Mouse (Mus musculus) CH12.LX (cell line): Measurements from ENCODE around the gene Tmco1. TPM values are rescaled to one million over a fixed set of nuclear protein-coding genes. Genes with fewer than 3 reads are reported as not detected.

Experiments
- DNase-seq: peaks from one replicate; pipeline ENCODE4 v3.0.0-alpha.2; 2013; ENCODE audit errors: extremely low read depth
- H3K27ac ChIP-seq: 2 replicates; pipeline ENCODE4 v1.5.1; 2012; ENCODE audit warnings: low read depth, mild to moderate bottlenecking, control low read depth, moderate library complexity; ENCODE audit not compliant: insufficient read depth
- H3K27me3 ChIP-seq: replicated peaks from 2 replicates; pipeline ENCODE3; 2012; ENCODE audit warnings: inconsistent platforms
- H3K36me3 ChIP-seq, 2 experiments: replicated peaks in 1 of 2; 2 replicates each; pipeline versions ENCODE3 to v1.6.1; 2012; ENCODE audit warnings: inconsistent platforms in 1 of 2, low read length in 1 of 2, mild to moderate bottlenecking in 1 of 2, mixed read lengths in 1 of 2, moderate library complexity in 1 of 2; ENCODE audit not compliant: control insufficient read depth in 1 of 2, insufficient read depth in 1 of 2
- H3K4me1 ChIP-seq, 2 experiments: 2 replicates each; pipeline ENCODE4 v1.6.1; 2012; ENCODE audit warnings: inconsistent platforms in 1 of 2, moderate library complexity in 1 of 2; ENCODE audit not compliant: insufficient read depth in 2 of 2, control insufficient read depth in 1 of 2
- H3K4me2 ChIP-seq: 2 replicates; pipeline ENCODE4 v1.6.1; 2012; ENCODE audit warnings: low read depth, mild to moderate bottlenecking, control low read depth; ENCODE audit not compliant: poor library complexity, insufficient read depth, severe bottlenecking
- H3K4me3 ChIP-seq, 3 experiments: fragments of 150-350 bp in 1 of 3; sonication (generic) in 1 of 3; replicated peaks in 1 of 3; 2 replicates each; pipeline versions ENCODE3 to v1.5.1; 2011 to 2012; ENCODE audit warnings: low read depth in 2 of 3, low read length in 2 of 3, mild to moderate bottlenecking in 2 of 3, moderate library complexity in 2 of 3, control low read depth in 1 of 3, improper control_type of control experiment in 1 of 3, inconsistent platforms in 1 of 3, mixed read lengths in 1 of 3; ENCODE audit not compliant: poor library complexity in 1 of 3
- H3K79me2 ChIP-seq: replicated peaks from 2 replicates; pipeline ENCODE4 v1.6.1; 2012; ENCODE audit warnings: mild to moderate bottlenecking, moderate library complexity; ENCODE audit not compliant: control insufficient read depth, poor library complexity, insufficient read depth, severe bottlenecking; ENCODE audit errors: extremely low read depth
- H3K9ac ChIP-seq: 2 replicates; pipeline ENCODE4 v1.6.1; 2012; ENCODE audit warnings: low read depth, mild to moderate bottlenecking, control low read depth, moderate library complexity; ENCODE audit not compliant: insufficient read depth
- H3K9me3 ChIP-seq: replicated peaks from 2 replicates; pipeline ENCODE3; 2012; ENCODE audit warnings: low read length, inconsistent platforms, mixed read lengths
- BHLHE40 ChIP-seq: IDR thresholded peaks from 2 replicates; pipeline ENCODE4 v1.6.1; 2011; ENCODE audit warnings: mild to moderate bottlenecking, low read depth, low read length, improper control_type of control experiment
- CHD1 ChIP-seq: IDR thresholded peaks from 2 replicates; pipeline ENCODE4 v1.6.1; 2012; ENCODE audit warnings: low read depth, low read length, improper control_type of control experiment, inconsistent platforms
- CHD2 ChIP-seq: IDR thresholded peaks from 2 replicates; pipeline ENCODE4 v1.6.1; 2011; ENCODE audit warnings: low read length, improper control_type of control experiment
- CTCF ChIP-seq, 2 experiments: IDR thresholded peaks in 1 of 2; conservative IDR thresholded peaks in 1 of 2; 2 replicates each; pipeline ENCODE4 v1.5.1; 2011 to 2012; ENCODE audit warnings: low read depth in 2 of 2, low read length in 2 of 2, improper control_type of control experiment in 1 of 2, inconsistent platforms in 1 of 2, mild to moderate bottlenecking in 1 of 2, moderate library complexity in 1 of 2
- E2F4 ChIP-seq: IDR thresholded peaks from 2 replicates; pipeline ENCODE4 v1.6.1; 2011; ENCODE audit warnings: low read depth, low read length, improper control_type of control experiment; ENCODE audit not compliant: insufficient replicate concordance
- EP300 ChIP-seq: IDR thresholded peaks from 2 replicates; pipeline ENCODE4 v1.6.1; 2011; ENCODE audit warnings: low read length, improper control_type of control experiment
- ETS1 ChIP-seq: conservative IDR thresholded peaks from 2 replicates; pipeline ENCODE4 v1.6.1; 2012; ENCODE audit warnings: low read depth, mild to moderate bottlenecking, inconsistent platforms, low read length, improper control_type of control experiment, moderate library complexity
- IRF4 ChIP-seq: IDR thresholded peaks from 2 replicates; pipeline ENCODE4 v1.6.1; 2014; ENCODE audit warnings: low read depth, mild to moderate bottlenecking, inconsistent platforms, low read length, improper control_type of control experiment
- JUN ChIP-seq: IDR thresholded peaks from 2 replicates; pipeline ENCODE4 v1.6.1; 2011; ENCODE audit warnings: low read depth, mild to moderate bottlenecking, low read length, improper control_type of control experiment, moderate library complexity; ENCODE audit not compliant: insufficient read depth
- KAT2A ChIP-seq: IDR thresholded peaks from 2 replicates; pipeline ENCODE4 v1.6.1; 2012; ENCODE audit warnings: low read length, improper control_type of control experiment, inconsistent platforms; ENCODE audit not compliant: insufficient replicate concordance
- MAFK ChIP-seq: IDR thresholded peaks from 2 replicates; pipeline ENCODE4 v1.6.1; 2011; ENCODE audit warnings: low read length, improper control_type of control experiment; ENCODE audit not compliant: insufficient replicate concordance
- MAX ChIP-seq: IDR thresholded peaks from 2 replicates; pipeline ENCODE4 v1.6.1; 2011; ENCODE audit warnings: low read length, improper control_type of control experiment
- MEF2A ChIP-seq: IDR thresholded peaks from 2 replicates; pipeline ENCODE4 v1.6.1; 2014; ENCODE audit warnings: low read depth, mild to moderate bottlenecking, inconsistent platforms, low read length, improper control_type of control experiment, borderline replicate concordance
- NELFE ChIP-seq: IDR thresholded peaks from 2 replicates; pipeline ENCODE4 v1.6.1; 2011; ENCODE audit warnings: low read depth, low read length, improper control_type of control experiment
- RAD21 ChIP-seq: IDR thresholded peaks from 2 replicates; pipeline ENCODE4 v1.6.1; 2011; ENCODE audit warnings: low read depth, mild to moderate bottlenecking, low read length, improper control_type of control experiment, moderate library complexity
- TCF12 ChIP-seq: IDR thresholded peaks from 2 replicates; pipeline ENCODE4 v1.6.1; 2014; ENCODE audit warnings: low read depth, mild to moderate bottlenecking, inconsistent platforms, low read length, improper control_type of control experiment
- USF1 ChIP-seq: IDR thresholded peaks from 2 replicates; pipeline ENCODE4 v1.6.1; 2014; ENCODE audit warnings: low read depth, mild to moderate bottlenecking, inconsistent platforms, low read length, improper control_type of control experiment
- USF2 ChIP-seq: conservative IDR thresholded peaks from 2 replicates; pipeline ENCODE4 v1.6.1; 2011; ENCODE audit warnings: low read depth, low read length, improper control_type of control experiment
- ZC3H11A ChIP-seq: IDR thresholded peaks from 2 replicates; pipeline ENCODE4 v1.6.1; 2012; ENCODE audit warnings: low read depth, mild to moderate bottlenecking, inconsistent platforms, low read length, improper control_type of control experiment
- ZMIZ1 ChIP-seq: IDR thresholded peaks from 2 replicates; pipeline ENCODE4 v1.6.1; 2012; ENCODE audit warnings: low read depth, mild to moderate bottlenecking, inconsistent platforms, low read length, improper control_type of control experiment
- ZNF384 ChIP-seq: IDR thresholded peaks from 2 replicates; pipeline ENCODE4 v1.6.1; 2012; ENCODE audit warnings: low read depth, low read length, improper control_type of control experiment, inconsistent platforms
- dilution Hi-C: fragments of 300-500 bp; cut with MboI; formaldehyde crosslinking; loops from 2 replicates; pipeline ENCODE4 v1.14.3; 2020; ENCODE audit warnings: low sequenced_read_pairs; ENCODE audit not compliant: extremely low pct_unique_long_range_greater_than_20kb, extremely low pct_ligation_motif_present
- in situ Hi-C: fragments of 300-500 bp; cut with MboI; formaldehyde crosslinking; loops from 3 replicates; pipeline ENCODE4 v1.14.3; 2019; ENCODE audit warnings: low sequenced_read_pairs, low pct_ligation_motif_present, low pct_unique_long_range_greater_than_20kb, mixed read lengths
- polyA plus RNA-seq: library from polyadenylated mRNA; unstranded; fragments of >175 nt; gene quantifications from 2 replicates; pipeline ENCODE4 v1.2.1, GENCODE M21; 2012; ENCODE audit warnings: low read depth; ENCODE audit not compliant: insufficient read length
- total RNA-seq, 2 experiments: library from RNA; depleted of rRNA; stranded (reverse); fragments of 300-350 nt in 1 of 2; fragments of >200 nt in 1 of 2; gene quantifications; 2 replicates each; pipeline ENCODE4 v1.2.3; 2012 to 2014

Tmco1 gene
- total and polyA plus RNA-seq, 3 experiments: 80.6 to 153 (median 127) TPM

DNA sequence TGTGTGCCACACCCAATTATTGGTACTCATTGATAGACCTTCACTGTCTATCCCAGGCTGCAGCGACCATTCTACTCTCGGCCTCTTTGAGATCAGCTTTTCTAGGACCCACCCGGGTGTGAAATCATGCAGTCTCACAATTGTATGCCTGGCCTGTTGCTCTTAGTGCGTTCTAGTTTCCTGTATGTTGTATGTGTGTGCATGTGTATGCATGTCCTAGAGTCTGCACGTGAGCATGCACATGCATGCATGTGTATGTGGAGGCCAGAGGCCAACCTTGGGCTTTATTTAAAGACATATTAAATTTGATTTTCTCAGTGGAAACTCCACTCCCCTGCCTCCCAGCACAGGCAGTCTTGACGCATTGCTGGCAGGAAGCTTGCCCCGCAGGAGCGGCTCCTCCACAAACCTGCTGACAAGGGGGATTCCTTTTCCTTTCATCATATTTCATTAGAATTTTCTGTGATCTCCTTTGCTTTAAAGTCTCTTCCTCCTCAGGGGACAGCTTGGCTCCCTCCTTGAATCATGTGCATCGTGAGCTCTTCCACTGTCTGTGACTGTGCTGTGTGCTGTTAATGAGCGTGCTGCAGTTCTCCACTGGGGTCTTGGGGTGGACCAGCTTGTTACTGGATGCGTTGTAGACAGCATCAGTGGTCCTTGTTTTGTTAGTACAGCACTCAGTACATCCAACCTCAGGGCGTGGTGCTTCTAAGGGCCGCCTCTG, 12.3 kb upstream of the Tmco1 start:
- dilution Hi-C loops: no loop called here
- H3K4me1 ChIP-seq: no peaks in the 10 kb centered on the region
- in situ Hi-C loops: no loop called here
- no peak for DNase-seq
- H3K79me2 ChIP-seq: no peaks in the 10 kb centered on the region
- H3K27ac ChIP-seq: no peak overlapping the region
- no peak overlapping the region for H3K4me2 ChIP-seq
- H3K27me3 ChIP-seq: no peaks in the 10 kb centered on the region
- H3K4me3 ChIP-seq: no peak overlapping the region
- H3K9ac ChIP-seq: no peak overlapping the region
- no peaks in the 10 kb centered on the region for H3K9me3 ChIP-seq
- H3K36me3 ChIP-seq: no peaks in the 10 kb centered on the region
- TF ChIP-seq USF1 (no peak), RAD21 (no peak), BHLHE40 (no peak), ZNF384 (no peak), ETS1 (no peak), CTCF (conservative IDR thresholded peaks at IDR 0.05 in 1 of 2, IDR thresholded peaks at IDR 0.05 in 1 of 2; ENCODE audit: low read depth in 2 of 2, low read length in 2 of 2) (no peak), NELFE (no peak), MEF2A (no peak), JUN (no peak), MAFK (no peak), IRF4 (no peak), TCF12 (no peak), CHD2 (no peak), EP300 (no peak), ZC3H11A (no peak), MAX (no peak), KAT2A (no peak)

DNA sequence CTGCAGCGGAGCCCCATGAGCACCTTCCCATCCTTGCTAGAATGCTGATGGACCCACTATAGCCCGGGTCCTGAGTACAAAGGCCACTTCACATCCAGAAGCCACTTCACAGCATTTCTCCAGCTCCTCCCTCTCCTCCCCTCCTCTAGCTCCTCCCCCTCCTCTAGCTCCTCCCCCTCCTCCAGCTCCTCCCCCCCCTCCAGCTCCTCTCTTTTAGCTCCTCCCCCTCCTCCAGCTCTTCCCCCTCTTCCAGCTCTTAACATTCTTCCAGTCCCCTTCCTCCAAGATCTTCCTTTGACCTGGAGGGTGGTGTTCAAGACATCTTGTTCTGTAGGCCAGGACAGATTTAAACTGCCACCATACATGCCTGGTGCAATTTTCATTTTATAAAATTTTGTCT, 8.1 kb upstream of the Tmco1 start:
- in situ Hi-C loops (no loop called here), dilution Hi-C loops (no loop called here)
- Histone ChIP-seq H3K9me3 (no peaks in the 10 kb centered on the region), H3K4me1 (no peaks in the 10 kb centered on the region), H3K4me2 (no peak overlapping the region), H3K27ac (no peak overlapping the region), H3K9ac (no peak overlapping the region), H3K79me2 (no peaks in the 10 kb centered on the region), H3K27me3 (no peaks in the 10 kb centered on the region), H3K4me3 (no peak overlapping the region), H3K36me3 (no peaks in the 10 kb centered on the region)
- TF ChIP-seq EP300: no peak
- TF ChIP-seq E2F4: no peak
- no peak for TF ChIP-seq ZNF384
- no peak for TF ChIP-seq MAFK
- no peak for TF ChIP-seq ZMIZ1
- TF ChIP-seq USF2: no peak
- TF ChIP-seq CHD1: no peak
- DNase-seq: no peak
